Mouse (Mus musculus): ENCODE data around the gene Astn2. TPM values are rescaled to one million over a fixed set of nuclear protein-coding genes. Genes with fewer than 3 reads are reported as not detected.

Gene Astn2
- total and polyA plus RNA-seq, 2 experiments, result 0.77 to 1.2 TPM

GRCm38 (mm10) chr4:65604504-65605150 is 799.8 kb downstream of the Astn2 start, which contains the start of gene Trim32:
Gene Trim32, plus strand, starts transcription at chr4:65604986.
- peaks cover 8% of the 10 kb centered on the region; the same call in 1 of the 2 replicates for H3K79me2 ChIP-seq (ENCODE audit: control insufficient read depth, insufficient read depth, low read length)
- 3% methylated on average over 33 of the region's 33 CpGs for WGBS
- peak; percentile 82 for DNase-seq (ENCODE audit: extremely low read depth, low read depth, low spot score)
- H3K4me3 ChIP-seq (ENCODE audit: insufficient read depth, low read depth, low read length), result peak within 1 kb of the TSS; percentile 77
- TF ChIP-seq CTCF (IDR thresholded peaks at IDR 0.05; ENCODE audit: low read depth, low read length) (no peak), POLR2A (IDR thresholded peaks at IDR 0.05; ENCODE audit: extremely low read depth, insufficient read depth, low read length) (peak; percentile 44; the same call in 1 of the 2 replicates)
- peaks cover 6% of the 10 kb centered on the region for H3K4me1 ChIP-seq (ENCODE audit: control insufficient read depth, insufficient read depth, low read length)
- peak within 1 kb of the TSS; percentile 79 for H3K9ac ChIP-seq (ENCODE audit: low read depth, low read length)
- no peak within 1 kb of the TSS for H3K27ac ChIP-seq (replicated peaks; ENCODE audit: insufficient read depth, low read depth, low read length)
- H3K36me3 ChIP-seq (ENCODE audit: control insufficient read depth, insufficient read depth, low read length), result no peaks in the 10 kb centered on the region
- H3K27me3 ChIP-seq (ENCODE audit: control insufficient read depth, insufficient read depth, low read length), result no peaks in the 10 kb centered on the region

GRCm38 (mm10) chr4:65594601-65595369 is 809.6 kb downstream of the Astn2 start:
- Histone ChIP-seq H3K79me2 (ENCODE audit: control insufficient read depth, insufficient read depth, low read length) (no peaks in the 10 kb centered on the region), H3K4me3 (ENCODE audit: insufficient read depth, low read depth, low read length) (no peak overlapping the region), H3K4me1 (ENCODE audit: control insufficient read depth, insufficient read depth, low read length) (no peaks in the 10 kb centered on the region), H3K27ac (replicated peaks; ENCODE audit: insufficient read depth, low read depth, low read length) (no peak overlapping the region), H3K36me3 (ENCODE audit: control insufficient read depth, insufficient read depth, low read length) (no peaks in the 10 kb centered on the region), H3K27me3 (ENCODE audit: control insufficient read depth, insufficient read depth, low read length) (no peaks in the 10 kb centered on the region), H3K9ac (ENCODE audit: low read depth, low read length) (no peak overlapping the region)
- no peak for DNase-seq (ENCODE audit: extremely low read depth, low read depth, low spot score)
- no peak for TF ChIP-seq POLR2A (IDR thresholded peaks at IDR 0.05; ENCODE audit: extremely low read depth, insufficient read depth, low read length)
- no peak for TF ChIP-seq CTCF (IDR thresholded peaks at IDR 0.05; ENCODE audit: low read depth, low read length)
- WGBS, result 50% methylated on average over 5 of the region's 5 CpGs

GRCm38 (mm10) chr4:65589780-65590179 is 814.6 kb downstream of the Astn2 start:
- Histone ChIP-seq H3K4me1 (ENCODE audit: control insufficient read depth, insufficient read depth, low read length) (no peaks in the 10 kb centered on the region), H3K9ac (ENCODE audit: low read depth, low read length) (no peak overlapping the region), H3K27ac (replicated peaks; ENCODE audit: insufficient read depth, low read depth, low read length) (no peak overlapping the region), H3K79me2 (ENCODE audit: control insufficient read depth, insufficient read depth, low read length) (no peaks in the 10 kb centered on the region), H3K36me3 (ENCODE audit: control insufficient read depth, insufficient read depth, low read length) (no peaks in the 10 kb centered on the region), H3K4me3 (ENCODE audit: insufficient read depth, low read depth, low read length) (no peak overlapping the region), H3K27me3 (ENCODE audit: control insufficient read depth, insufficient read depth, low read length) (no peaks in the 10 kb centered on the region)
- DNase-seq (ENCODE audit: extremely low read depth, low read depth, low spot score), result peak; percentile 60
- TF ChIP-seq POLR2A (IDR thresholded peaks at IDR 0.05; ENCODE audit: extremely low read depth, insufficient read depth, low read length) (no peak), CTCF (IDR thresholded peaks at IDR 0.05; ENCODE audit: low read depth, low read length) (peak; percentile 54)

- no peaks in the 10 kb centered on the region for H3K4me1 ChIP-seq (ENCODE audit: control insufficient read depth, insufficient read depth, low read length)
- DNase-seq (ENCODE audit: extremely low read depth, low read depth, low spot score), result peak; percentile 8
- no peak overlapping the region for H3K27ac ChIP-seq (replicated peaks; ENCODE audit: insufficient read depth, low read depth, low read length)
- WGBS, result 52% methylated on average over 5 of the region's 5 CpGs
- TF ChIP-seq POLR2A (IDR thresholded peaks at IDR 0.05; ENCODE audit: extremely low read depth, insufficient read depth, low read length) (no peak), CTCF (IDR thresholded peaks at IDR 0.05; ENCODE audit: low read depth, low read length) (no peak)
- H3K27me3 ChIP-seq (ENCODE audit: control insufficient read depth, insufficient read depth, low read length), result no peaks in the 10 kb centered on the region
- no peaks in the 10 kb centered on the region for H3K36me3 ChIP-seq (ENCODE audit: control insufficient read depth, insufficient read depth, low read length)
- H3K9ac ChIP-seq (ENCODE audit: low read depth, low read length), result no peak overlapping the region
- no peaks in the 10 kb centered on the region for H3K79me2 ChIP-seq (ENCODE audit: control insufficient read depth, insufficient read depth, low read length)
- no peak overlapping the region for H3K4me3 ChIP-seq (ENCODE audit: insufficient read depth, low read depth, low read length)
Observed at GRCm38 (mm10) chr4:65586947-65587346, 817.5 kb downstream of the Astn2 start.

GRCm38 (mm10) chr4:65580254-65580653 is 824.2 kb downstream of the Astn2 start:
- peak; percentile 10 for DNase-seq (ENCODE audit: extremely low read depth, low read depth, low spot score)
- 67% methylated on average over 1 of the region's 1 CpGs for WGBS
- no peaks in the 10 kb centered on the region for H3K4me1 ChIP-seq (ENCODE audit: control insufficient read depth, insufficient read depth, low read length)
- H3K4me3 ChIP-seq (ENCODE audit: insufficient read depth, low read depth, low read length), result no peak overlapping the region
- H3K79me2 ChIP-seq (ENCODE audit: control insufficient read depth, insufficient read depth, low read length), result no peaks in the 10 kb centered on the region
- no peaks in the 10 kb centered on the region for H3K36me3 ChIP-seq (ENCODE audit: control insufficient read depth, insufficient read depth, low read length)
- H3K27me3 ChIP-seq (ENCODE audit: control insufficient read depth, insufficient read depth, low read length), result no peaks in the 10 kb centered on the region
- no peak overlapping the region for H3K27ac ChIP-seq (replicated peaks; ENCODE audit: insufficient read depth, low read depth, low read length)
- TF ChIP-seq POLR2A (IDR thresholded peaks at IDR 0.05; ENCODE audit: extremely low read depth, insufficient read depth, low read length), result no peak
- TF ChIP-seq CTCF (IDR thresholded peaks at IDR 0.05; ENCODE audit: low read depth, low read length), result peak; percentile 27
- H3K9ac ChIP-seq (ENCODE audit: low read depth, low read length), result no peak overlapping the region

Data from liver, adult 2 months (tissue).